Mouse (Mus musculus) macrophage (primary cell): ENCODE results near the gene Cltc. TPM values are rescaled to one million over a fixed set of nuclear protein-coding genes. Genes with fewer than 3 reads are reported as not detected.
A peak's percentile ranks its signal among the peaks of the same experiment; 100 is the strongest.
"Not testable (repeated sequence)": the region's sequence is repeated elsewhere in the genome, so short reads cannot be mapped to it uniquely, and the experiment has no call there.

ENCODE experiments used
- H3K27ac ChIP-seq: fragments of 350-480 bp; formaldehyde crosslinking; 2 replicates; pipeline ENCODE4 v1.9.0; 2021
- H3K36me3 ChIP-seq: fragments of 350-480 bp; formaldehyde crosslinking; 2 replicates; pipeline ENCODE4 v1.9.0; 2021; ENCODE audit errors: inconsistent target
- H3K4me3 ChIP-seq: fragments of 350-480 bp; formaldehyde crosslinking; 2 replicates; pipeline ENCODE4 v1.9.0; 2021; ENCODE audit errors: inconsistent target
- H3K79me2 ChIP-seq: fragments of 350-480 bp; formaldehyde crosslinking; 2 replicates; pipeline ENCODE4 v1.9.0; 2021; ENCODE audit errors: inconsistent target
- WGBS: methylation state at CpG from one replicate; pipeline ENCODE4 v1.1.7; 2026; ENCODE audit warnings: inconsistent platforms; ENCODE audit not compliant: missing documents; 5-methylcytosine and 5-hydroxymethylcytosine counted together
- polyA plus RNA-seq: library from polyadenylated mRNA; stranded (reverse); fragments of 250-400 nt; gene quantifications from 3 replicates; pipeline ENCODE4 v1.2.4, GENCODE M21; 2018; ENCODE audit warnings: inconsistent platforms
- total RNA-seq, 78 experiments: library from RNA; depleted of rRNA; stranded (reverse); fragments of 250-400 nt; gene quantifications; 1 replicate in 9 of 78; 2 replicates in 24 of 78; 3 replicates in 43 of 78; 4 replicates in 2 of 78; pipeline ENCODE4 v1.2.4; 2018; ENCODE audit warnings: inconsistent platforms in 56 of 78

Gene Cltc
- total RNA-seq (2018; cell fraction: chromatin; rRNA removed), result 100 to 1,000 TPM; 168 to 617 (median 424) TPM
- 100 to 1,000 TPM; 257 to 670 (median 437) TPM for total RNA-seq (2018; cell fraction: cytosol; rRNA removed)
- 100 to 1,000 TPM; 263 to 585 (median 427) TPM for total RNA-seq (2018; cell fraction: nucleus; rRNA removed)
- polyA plus RNA-seq, result 342 to 483 TPM (median 367 TPM) in 3 replicates

DNA sequence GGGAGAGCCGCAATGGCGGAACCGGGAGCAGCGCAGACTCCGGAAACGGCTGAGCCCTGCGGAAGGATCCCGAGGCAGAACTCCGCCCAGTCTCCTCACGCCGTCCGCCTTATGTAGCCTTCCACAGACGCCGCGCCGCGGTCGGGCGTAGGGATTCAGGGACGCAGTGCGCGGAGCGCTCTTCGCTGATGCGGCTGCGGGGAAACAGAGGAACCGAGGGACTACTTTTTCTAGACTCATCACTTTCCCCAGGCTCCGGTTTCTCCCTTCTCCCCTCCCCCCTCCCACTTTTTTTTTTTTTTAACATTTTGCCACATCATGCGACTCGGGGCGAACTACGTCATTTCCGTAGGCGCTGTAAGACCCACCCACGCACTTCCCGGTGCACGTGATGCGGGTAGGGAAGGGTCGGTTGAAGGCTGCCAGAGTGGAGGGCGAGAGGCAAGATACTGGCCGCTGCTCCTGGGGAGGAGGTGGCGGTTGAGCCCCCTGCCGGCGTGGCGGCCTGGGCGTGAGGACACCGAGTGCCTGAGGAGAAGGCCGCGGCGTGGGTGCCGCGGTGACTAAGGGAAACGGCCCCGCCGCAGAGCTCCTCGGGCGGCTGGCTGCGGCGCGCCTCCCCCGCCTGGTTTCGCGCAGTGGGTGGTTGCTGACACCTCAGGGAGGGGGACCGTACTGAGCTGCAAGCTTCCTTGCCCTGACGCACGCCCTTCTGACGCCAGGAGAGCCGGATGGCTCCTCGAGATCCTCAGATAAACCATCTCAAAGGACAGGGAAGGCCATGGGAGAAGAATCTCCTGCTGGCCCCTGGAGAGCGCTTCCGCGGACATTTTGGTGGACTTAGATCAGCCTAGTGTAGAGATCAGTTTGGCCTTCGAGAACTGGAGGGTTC, at the start of gene Cltc:
Gene Cltc, minus strand, starts transcription at position 86 of the 892 bp plus-strand sequence.
- Histone ChIP-seq H3K36me3 (no peaks in the 10 kb centered on the region), H3K27ac (peak within 1 kb of the TSS; percentile 99), H3K4me3 (peak within 1 kb of the TSS; percentile 99), H3K79me2 (peaks cover 46% of the 10 kb centered on the region)
- WGBS, result under 1% methylated on average over 58 of the region's 73 CpGs

DNA sequence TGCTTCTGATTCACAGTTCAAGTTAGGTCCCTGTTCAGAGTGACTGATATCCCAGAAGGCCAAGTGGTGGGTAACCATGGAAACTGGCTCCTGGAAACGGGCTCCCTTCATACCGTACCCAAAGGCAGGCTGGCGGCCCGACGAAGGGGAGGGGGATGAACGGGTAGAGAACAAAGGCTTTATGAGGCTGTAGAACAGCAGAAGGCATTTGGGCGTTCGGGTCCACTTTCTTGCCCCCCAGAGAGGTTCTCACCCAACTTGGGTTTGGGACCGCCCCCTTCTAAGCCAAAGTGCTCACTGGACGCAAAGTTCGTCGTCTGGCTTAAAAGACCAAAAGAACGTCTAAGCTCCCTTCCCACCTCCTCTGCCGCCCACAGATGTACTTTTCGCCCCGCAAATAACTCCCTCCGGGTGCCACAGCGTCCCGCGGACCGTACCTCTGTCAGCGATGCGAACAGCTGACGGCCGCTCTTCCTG, 49.7 kb upstream of the Cltc start:
- H3K36me3 ChIP-seq, result no peaks in the 10 kb centered on the region
- H3K4me3 ChIP-seq, result peak overlapping the region; percentile 81
- WGBS, result 4% methylated on average over 25 of the region's 25 CpGs
- H3K27ac ChIP-seq, result no peak overlapping the region
- no peaks in the 10 kb centered on the region for H3K79me2 ChIP-seq

DNA sequence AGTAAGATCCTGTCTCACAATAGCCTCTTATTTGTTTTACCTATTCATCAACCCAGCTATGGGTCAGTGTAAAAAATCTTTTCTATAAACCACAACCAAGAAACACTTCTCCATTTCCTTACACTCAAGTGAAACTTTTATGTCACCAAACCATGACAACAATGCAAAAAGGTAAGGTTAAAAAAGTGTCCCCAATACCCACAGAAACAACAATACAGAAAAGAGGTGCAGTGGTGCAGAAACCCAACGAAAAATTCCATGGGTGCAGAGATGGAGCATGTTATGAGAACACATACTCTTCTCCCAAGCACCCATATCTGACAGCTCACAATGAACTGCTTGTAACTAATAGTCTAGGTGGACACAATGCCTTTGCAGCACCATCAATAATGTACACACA, 36.8 kb upstream of the Cltc start:
- Histone ChIP-seq H3K36me3 (peaks cover 19% of the 10 kb centered on the region; the same call in 1 of the 2 replicates), H3K79me2 (no peaks in the 10 kb centered on the region), H3K4me3 (no peak overlapping the region), H3K27ac (no peak overlapping the region)
- 91% methylated on average over 1 of the region's 1 CpGs for WGBS

DNA sequence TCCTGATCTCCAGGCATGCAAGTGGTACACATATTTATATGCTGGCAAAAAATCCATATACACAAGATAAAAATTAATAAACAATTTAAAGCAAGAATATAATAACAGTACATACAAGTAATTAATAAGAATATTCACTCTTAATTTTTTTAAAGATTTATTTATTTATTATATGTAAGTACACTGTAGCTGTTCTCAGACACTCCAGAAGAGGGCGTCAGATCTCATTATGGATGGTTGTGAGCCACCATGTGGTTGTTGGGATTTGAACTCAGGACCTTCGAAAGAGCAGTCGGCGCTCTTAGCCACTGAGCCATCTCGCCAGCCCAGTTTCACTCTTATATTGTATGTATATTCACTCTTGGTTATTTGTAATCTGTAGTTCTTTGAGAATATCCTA, 30.1 kb upstream of the Cltc start:
- 100% methylated on average over 5 of the region's 5 CpGs for WGBS
- not testable (repeated sequence) for H3K4me3 ChIP-seq, H3K27ac ChIP-seq, H3K79me2 ChIP-seq
- H3K36me3 ChIP-seq, result peaks cover 18% of the 10 kb centered on the region; the same call in 1 of the 2 replicates

DNA sequence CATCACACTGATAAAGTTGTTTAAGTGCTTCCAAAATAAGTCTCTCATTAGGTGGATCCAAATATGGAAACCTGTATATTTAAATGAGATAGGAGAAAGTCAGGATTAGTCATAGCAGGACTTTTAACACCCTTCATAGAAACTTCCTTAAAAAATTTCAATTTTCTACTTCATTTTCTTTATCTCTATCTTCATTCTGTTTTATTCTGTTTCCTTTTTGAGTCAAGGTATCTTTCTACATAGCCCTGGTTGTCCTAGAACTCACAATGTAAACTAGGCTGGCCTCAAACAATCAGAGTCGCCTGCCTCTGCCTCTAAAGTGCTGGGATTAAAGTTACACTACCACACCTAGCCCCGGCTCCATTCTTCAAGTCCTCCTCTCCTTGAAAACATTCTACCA, 28.4 kb upstream of the Cltc start:
- Histone ChIP-seq H3K4me3 (no peak overlapping the region), H3K27ac (no peak overlapping the region), H3K36me3 (peaks cover 18% of the 10 kb centered on the region; the same call in 1 of the 2 replicates), H3K79me2 (no peaks in the 10 kb centered on the region)
- WGBS, result 83% methylated on average over 2 of the region's 2 CpGs

DNA sequence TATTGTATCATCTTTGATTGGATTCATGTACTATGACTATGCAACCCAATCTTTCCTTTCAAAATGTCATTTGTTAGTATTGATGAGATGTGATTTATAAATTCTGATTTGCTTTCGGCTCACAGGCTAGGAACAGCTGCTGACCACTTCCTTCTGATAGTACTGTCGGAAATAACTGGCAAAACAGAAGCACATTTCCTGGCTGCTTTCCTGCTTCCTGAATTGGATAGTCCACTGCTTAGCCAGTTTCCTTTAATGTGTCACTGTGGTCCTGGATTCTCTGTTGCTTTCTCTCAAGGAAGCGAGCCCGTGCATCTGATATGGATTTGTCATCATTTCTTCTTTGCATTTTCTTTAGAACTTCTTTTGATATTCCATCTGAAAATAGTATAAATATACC, 12.5 kb upstream of the Cltc start:
- H3K79me2 ChIP-seq, result no peaks in the 10 kb centered on the region
- H3K27ac ChIP-seq, result no peak overlapping the region
- no peak overlapping the region for H3K4me3 ChIP-seq
- peaks cover 8% of the 10 kb centered on the region; the same call in 1 of the 2 replicates for H3K36me3 ChIP-seq
- WGBS, result 83% methylated on average over 4 of the region's 4 CpGs

DNA sequence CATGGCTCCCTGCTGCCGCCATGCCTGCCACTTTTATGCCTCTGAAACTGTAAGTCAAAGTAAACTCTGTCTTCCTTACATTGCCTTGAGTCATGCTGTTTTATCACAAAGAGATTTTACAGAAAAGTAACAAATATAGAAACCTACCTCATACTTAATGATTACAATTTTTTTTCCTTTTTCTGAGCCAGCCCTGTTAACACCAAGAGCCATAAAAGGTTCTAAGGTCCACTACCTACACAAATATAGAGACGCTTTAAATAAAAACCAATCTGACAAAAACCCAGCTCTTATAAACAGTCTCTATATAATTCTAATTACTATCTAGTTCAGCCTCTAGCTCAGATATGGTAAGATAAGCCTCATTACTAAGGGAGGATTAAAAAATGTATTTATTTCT, 7.1 kb upstream of the Cltc start:
- H3K36me3 ChIP-seq, result no peaks in the 10 kb centered on the region
- 100% methylated on average over 2 of the region's 2 CpGs for WGBS
- H3K79me2 ChIP-seq, result no peaks in the 10 kb centered on the region
- no peak overlapping the region for H3K27ac ChIP-seq
- H3K4me3 ChIP-seq, result no peak overlapping the region

DNA sequence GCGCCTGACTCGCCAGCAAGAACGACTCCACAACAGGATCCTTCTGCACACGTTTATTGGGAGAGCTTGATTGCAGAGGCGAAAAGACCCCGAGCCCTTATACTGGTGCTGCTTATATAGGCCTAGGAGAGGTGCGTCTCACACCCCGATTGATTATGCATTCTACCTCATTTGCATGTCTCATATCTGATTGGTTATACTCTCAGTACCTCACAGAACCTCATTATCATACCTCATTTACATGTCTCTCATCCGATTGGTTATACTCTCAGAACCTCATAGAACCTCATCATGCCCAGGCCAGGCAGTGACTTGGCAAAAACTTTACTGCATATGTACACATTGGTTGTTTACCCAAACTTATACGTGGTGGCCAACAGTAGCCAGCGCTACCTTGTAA, 5.8 kb upstream of the Cltc start:
- H3K27ac ChIP-seq, H3K79me2 ChIP-seq, H3K4me3 ChIP-seq, H3K36me3 ChIP-seq: not testable (repeated sequence)
- 94% methylated on average over 11 of the region's 11 CpGs for WGBS

DNA sequence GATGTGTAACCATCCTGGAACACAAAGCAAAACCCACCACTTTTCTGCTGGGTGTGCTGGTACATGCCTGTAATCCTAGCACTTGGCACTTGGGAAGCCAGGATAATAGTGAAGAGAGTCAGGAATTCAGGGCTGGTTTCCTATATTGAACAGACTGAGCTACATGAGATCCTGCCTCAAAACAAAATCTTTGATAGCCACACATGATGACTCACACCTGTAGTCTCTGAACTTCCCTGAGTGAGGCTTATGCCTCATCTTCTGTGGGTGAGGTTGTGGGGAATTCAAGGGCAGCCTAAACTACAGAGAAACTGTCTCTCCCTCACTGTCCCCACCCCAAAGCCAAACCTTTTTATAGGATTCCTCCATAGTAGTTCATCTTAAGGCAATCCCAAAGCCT, 3.0 kb upstream of the Cltc start:
- H3K36me3 ChIP-seq, result no peaks in the 10 kb centered on the region
- H3K27ac ChIP-seq, result no peak overlapping the region
- H3K79me2 ChIP-seq, result peaks cover 19% of the 10 kb centered on the region
- H3K4me3 ChIP-seq, result no peak overlapping the region

DNA sequence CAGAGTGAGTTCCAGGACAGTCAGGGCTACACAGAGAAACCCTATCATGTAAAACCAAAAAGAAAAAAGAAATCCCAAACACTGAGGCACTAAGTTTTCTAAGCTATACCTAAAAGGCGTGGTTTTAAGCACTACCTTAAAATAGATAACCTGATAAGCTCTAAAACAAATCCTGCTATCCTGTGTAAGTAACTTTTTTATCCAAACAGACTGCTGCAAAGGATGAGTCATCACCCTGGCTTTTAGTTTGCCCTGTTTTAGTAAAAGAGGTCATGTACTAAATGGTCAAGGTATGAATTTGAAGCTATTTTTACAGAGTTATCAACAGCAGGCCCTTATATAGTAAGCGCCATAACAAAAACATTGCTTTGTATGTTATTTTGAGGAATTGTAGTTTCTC, 2.5 kb upstream of the Cltc start:
- WGBS, result 93% methylated on average over 2 of the region's 2 CpGs
- Histone ChIP-seq H3K79me2 (peaks cover 24% of the 10 kb centered on the region), H3K36me3 (no peaks in the 10 kb centered on the region), H3K27ac (no peak overlapping the region), H3K4me3 (no peak overlapping the region)

DNA sequence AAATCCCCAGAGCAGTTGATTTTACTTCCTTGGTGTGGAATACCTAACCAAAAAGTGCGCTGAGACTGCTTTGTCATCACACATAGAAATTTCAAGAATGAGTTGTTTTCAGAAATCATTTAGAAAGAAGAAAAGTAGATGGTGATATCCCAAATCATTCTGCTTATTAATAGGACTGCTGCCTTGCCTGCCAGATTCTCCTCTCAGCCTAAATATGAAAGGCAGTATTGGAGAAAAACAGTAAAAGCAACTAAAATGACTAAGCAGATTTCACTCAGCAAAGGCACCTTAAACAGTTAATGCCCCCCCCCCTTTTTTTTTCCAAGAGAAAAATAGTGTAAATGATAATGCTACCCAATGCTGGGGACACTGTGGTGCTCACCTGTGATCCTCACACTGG, 1.9 kb upstream of the Cltc start:
- WGBS, result 75% methylated on average over 1 of the region's 1 CpGs
- no peak overlapping the region for H3K4me3 ChIP-seq
- peaks cover 31% of the 10 kb centered on the region for H3K79me2 ChIP-seq
- H3K27ac ChIP-seq, result peak overlapping the region; percentile 99
- H3K36me3 ChIP-seq, result no peaks in the 10 kb centered on the region

DNA sequence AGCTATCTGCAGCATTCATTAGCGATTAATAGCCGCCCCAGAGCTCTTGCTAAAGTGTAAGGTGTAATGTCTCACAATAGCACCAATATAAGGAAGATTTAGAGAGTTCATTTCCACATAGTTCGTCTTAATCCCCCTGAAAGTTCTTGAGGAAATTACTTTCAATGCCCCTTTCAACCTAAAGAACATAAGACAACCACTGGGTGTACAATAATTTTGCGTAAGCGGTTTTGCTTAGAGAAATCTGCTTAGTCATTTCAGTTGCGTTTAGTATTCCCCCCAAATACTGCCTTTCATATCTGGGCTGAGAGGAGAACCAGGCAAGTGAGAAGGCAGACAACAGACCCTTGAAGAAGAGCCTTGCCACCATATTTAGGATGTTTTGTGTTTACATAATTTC, 1.2 kb upstream of the Cltc start:
- peak overlapping the region; percentile 99 for H3K27ac ChIP-seq
- no peaks in the 10 kb centered on the region for H3K36me3 ChIP-seq
- H3K79me2 ChIP-seq, result peaks cover 37% of the 10 kb centered on the region
- H3K4me3 ChIP-seq, result peak overlapping the region; percentile 50
- WGBS, result 2% methylated on average over 6 of the region's 6 CpGs

DNA sequence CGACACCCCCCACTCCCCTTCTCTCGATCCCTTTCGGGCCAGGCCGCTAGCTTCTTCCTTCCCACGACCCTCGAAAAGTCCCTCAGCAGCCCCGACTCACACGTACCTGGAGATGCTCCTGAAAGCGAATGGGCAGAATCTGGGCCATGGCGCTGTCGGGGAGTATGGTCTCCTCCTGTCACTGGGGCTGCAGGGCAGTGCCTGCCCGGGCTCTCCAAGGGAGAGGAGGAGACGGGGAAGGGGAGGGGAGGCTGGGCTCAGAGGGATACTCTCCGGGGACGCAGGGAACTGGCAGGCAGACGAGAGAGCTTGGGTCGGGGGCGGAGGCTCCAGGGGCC, 254 bp downstream of the Cltc start:
- Histone ChIP-seq H3K79me2 (peaks cover 52% of the 10 kb centered on the region), H3K27ac (peak overlapping the region; percentile 99), H3K36me3 (no peaks in the 10 kb centered on the region), H3K4me3 (peak overlapping the region; percentile 99)
- WGBS, result under 1% methylated on average over 18 of the region's 18 CpGs

DNA sequence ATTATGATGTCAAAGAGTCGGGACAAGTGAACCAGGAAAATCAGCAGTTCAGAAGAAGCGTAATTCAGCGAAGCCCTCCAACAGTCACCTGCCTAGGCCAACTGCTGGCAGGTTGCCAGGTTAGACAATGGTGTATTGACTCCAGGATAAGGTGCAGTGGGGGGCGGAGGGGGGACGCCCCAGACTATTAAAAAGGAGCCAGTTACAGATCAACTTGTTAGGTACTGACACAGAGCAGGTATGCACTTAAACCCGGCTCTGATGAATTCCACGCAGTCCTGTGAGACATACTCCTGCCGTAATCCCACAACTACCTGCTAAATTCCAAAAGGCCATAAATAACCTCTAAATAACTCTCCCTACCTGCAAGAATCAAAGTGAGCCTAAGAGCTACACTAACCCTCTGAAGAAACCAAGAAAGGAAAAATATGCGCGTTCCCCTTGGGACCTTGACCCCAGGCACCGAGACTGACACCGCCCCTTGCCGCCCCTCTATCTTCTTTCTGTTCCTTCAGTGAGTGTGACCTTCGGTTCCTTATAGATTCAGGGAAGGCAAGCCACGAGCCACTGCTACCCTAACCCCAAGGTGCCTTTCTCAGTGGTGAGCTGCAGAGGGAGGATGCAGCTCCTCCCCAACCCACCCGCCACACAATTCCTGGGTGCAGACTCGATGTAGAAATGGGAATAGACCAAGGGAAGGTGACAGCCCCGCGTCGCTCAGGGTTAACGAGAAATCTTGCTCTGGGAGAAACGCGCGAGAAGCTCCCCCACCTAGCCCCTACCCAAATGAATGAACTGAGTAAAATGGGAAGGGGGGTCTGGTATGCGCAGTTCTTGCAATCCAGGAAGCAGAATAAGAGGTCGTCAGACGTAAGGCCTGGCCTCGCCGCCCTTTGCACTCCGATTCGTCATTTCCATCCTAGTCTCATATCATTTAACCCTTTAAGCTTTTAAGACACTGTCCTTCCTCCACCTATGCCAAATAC, 916 bp downstream of the Cltc start:
- no peaks in the 10 kb centered on the region for H3K36me3 ChIP-seq
- WGBS, result 3% methylated on average over 21 of the region's 31 CpGs
- H3K27ac ChIP-seq, result peak overlapping the region; percentile 99
- H3K79me2 ChIP-seq, result peaks cover 58% of the 10 kb centered on the region
- peak overlapping the region; percentile 99 for H3K4me3 ChIP-seq
